Comparison of ENCODE assay signal across 9 mouse cellular contexts in genomic region chr1:153740775-153741400, GRCm38 (mm10). TPM values are rescaled to one million over a fixed set of nuclear protein-coding genes. Genes with fewer than 3 reads are reported as not detected.
DNase-seq lines count a peak whose midpoint lies in the region; ATAC-seq and TF ChIP-seq lines count a peak whose summit lies in the region.
"Had no signal": no experiment of that assay in that cellular context is flagged by ENCODE, and none has a peak within 500 bp of the region (broad histone marks: within the 10 kb centered on the region; RNA-seq: fewer than 3 reads in every experiment).

No protein-coding gene starts in this region.

- peak overlapping the region; percentile 26; the same call in 1 of the 2 replicates for H3K27ac ChIP-seq in embryonic facial prominence, embryonic 10.5 days (replicated peaks)
- no peak overlapping the region for H3K27ac ChIP-seq in hindbrain, embryonic 16.5 days (ENCODE audit: low read depth, low read length)

- WGBS in embryonic facial prominence, embryonic 10.5 days, result 22% methylated on average over 12 of the region's 12 CpGs
- WGBS in hindbrain, embryonic 16.5 days, result 29% methylated on average over 12 of the region's 12 CpGs

- H3K4me2 ChIP-seq in hindbrain, embryonic 16.5 days (ENCODE audit: low read length), result peak overlapping the region; percentile 91
- H3K4me2 ChIP-seq in myocyte (ENCODE audit: low read depth), result peak overlapping the region; percentile 80

- H3K4me3 ChIP-seq in embryonic facial prominence, embryonic 10.5 days, result peak overlapping the region; percentile 63
- H3K4me3 ChIP-seq in hindbrain, embryonic 16.5 days (ENCODE audit: low read length), result peak overlapping the region; percentile 49
- peak overlapping the region; percentile 39 for H3K4me3 ChIP-seq in myocyte

- H3K27me3 ChIP-seq in embryonic facial prominence, embryonic 10.5 days (replicated peaks; ENCODE audit: low read depth, poor library complexity, severe bottlenecking), result peaks cover 58% of the 10 kb centered on the region
- H3K27me3 ChIP-seq in hindbrain, embryonic 16.5 days (replicated peaks; ENCODE audit: control insufficient read depth, insufficient read depth, low read length), result no peaks in the 10 kb centered on the region
- no peaks in the 10 kb centered on the region for H3K27me3 ChIP-seq in myocyte (ENCODE audit: control insufficient read depth, insufficient read depth, insufficient read length)

- DNase-seq in kidney, postnatal 10 days, result peak; percentile 10
- no peak for DNase-seq in kidney, postnatal 4 days
- DNase-seq in embryonic facial prominence, embryonic 10.5 days (ENCODE audit: low spot score), result no peak
- DNase-seq in ovary, postnatal 14 days (ENCODE audit: low spot score), result no peak
- DNase-seq in adrenal gland, postnatal 14 days, result no peak
- DNase-seq in lung, postnatal 4 days, result no peak

- no peaks in the 10 kb centered on the region for H3K9me3 ChIP-seq in embryonic facial prominence, embryonic 10.5 days
- H3K9me3 ChIP-seq in hindbrain, embryonic 16.5 days (ENCODE audit: control insufficient read depth, low read length), result no peaks in the 10 kb centered on the region

- ATAC-seq in hindbrain, embryonic 16.5 days, result no peak

- H3K4me1 ChIP-seq in embryonic facial prominence, embryonic 10.5 days, result peaks cover 44% of the 10 kb centered on the region
- peaks cover 29% of the 10 kb centered on the region for H3K4me1 ChIP-seq in hindbrain, embryonic 16.5 days (ENCODE audit: control insufficient read depth, insufficient read depth, low read depth, low read length)

- peak overlapping the region; percentile 44; the same call in 1 of the 2 replicates for H3K9ac ChIP-seq in hindbrain, embryonic 16.5 days (ENCODE audit: low read depth, low read length)

- no peak overlapping the region for H3ac ChIP-seq in myocyte (ENCODE audit: control insufficient read depth, insufficient read length)

- H3K36me3 ChIP-seq in embryonic facial prominence, embryonic 10.5 days (replicated peaks), result peaks cover 11% of the 10 kb centered on the region
- H3K36me3 ChIP-seq in hindbrain, embryonic 16.5 days (ENCODE audit: control insufficient read depth, insufficient read depth, low read length), result no peaks in the 10 kb centered on the region
- H3K36me3 ChIP-seq in myocyte (ENCODE audit: control insufficient read depth, insufficient read depth), result peaks cover 3% of the 10 kb centered on the region

- peaks cover 4% of the 10 kb centered on the region for H3K79me2 ChIP-seq in myocyte (ENCODE audit: control insufficient read depth, insufficient read depth)

- TF ChIP-seq POLR2A in myocyte (IDR thresholded peaks at IDR 0.05; ENCODE audit: insufficient read length, low read depth), result no peak

TF ChIP-seq in myocyte, 11 proteins besides CTCF, POLR2A, EP300 and RAD21:
- no peak for TF ChIP-seq MYOG (IDR thresholded peaks at IDR 0.05; ENCODE audit: control insufficient read depth in 1 of 3, insufficient read depth in 1 of 3, insufficient read length in 2 of 3, low read depth in 2 of 3)

RNA-seq across cellular contexts. Expression of gene Rgs16, which starts 0.7 kb away (rescaled TPM):
- 7.9 and 9.5 TPM in 2 replicates for polyA plus RNA-seq in embryonic facial prominence, embryonic 10.5 days (2016; fragmentation: Nextera tagmentation; extraction: Ambion mirVana)
- polyA plus RNA-seq in hindbrain, embryonic 16.5 days (2015; fragmentation: Nextera tagmentation; extraction: Ambion mirVana), result 13.3 and 14.0 TPM in 2 replicates
- polyA plus RNA-seq in myocyte (2012; fragmentation: generic; extraction: Trizol), result 6.5 TPM
- total RNA-seq in adrenal gland, postnatal 14 days (2021), result 2.9 TPM in 2 replicates
- total RNA-seq: megakaryocyte progenitor cell, adult 5-6 weeks had no signal

RNA-seq across cellular contexts. Expression of gene Rnasel, which starts 8.3 kb away (rescaled TPM):
- 8.0 and 9.5 TPM in 2 replicates for polyA plus RNA-seq in embryonic facial prominence, embryonic 10.5 days (2016; fragmentation: Nextera tagmentation; extraction: Ambion mirVana)
- 32.3 and 34.5 TPM in 2 replicates for polyA plus RNA-seq in hindbrain, embryonic 16.5 days (2015; fragmentation: Nextera tagmentation; extraction: Ambion mirVana)
- 0.11 TPM for polyA plus RNA-seq in myocyte (2012; fragmentation: generic; extraction: Trizol)
- total RNA-seq in adrenal gland, postnatal 14 days (2021), result 10.0 and 13.1 TPM in 2 replicates
